Mouse (Mus musculus) mesoderm, embryonic 11.5 days (tissue): Measurements from ENCODE around the gene Minpp1.

ENCODE experiments used
- DNase-seq: peaks from one replicate; pipeline ENCODE4 v3.0.0-alpha.2; 2012; ENCODE audit warnings: low read depth, low spot score

Gene Minpp1

GRCm38 (mm10) chr19:32527139-32527538 is 41.6 kb downstream of the Minpp1 start:
- DNase-seq = no peak

- no peak for DNase-seq
Measured at GRCm38 (mm10) chr19:32528723-32529122, 43.2 kb downstream of the Minpp1 start.

- no peak for DNase-seq
Measured at GRCm38 (mm10) chr19:32529252-32529942, 43.8 kb downstream of the Minpp1 start.

- DNase-seq = no peak
Measured at GRCm38 (mm10) chr19:32530296-32530695, 44.7 kb downstream of the Minpp1 start.

- DNase-seq = no peak
Measured at GRCm38 (mm10) chr19:32532331-32532730, 46.8 kb downstream of the Minpp1 start.

GRCm38 (mm10) chr19:32532737-32533505 is 47.4 kb downstream of the Minpp1 start:
- DNase-seq = no peak

GRCm38 (mm10) chr19:32534887-32535286 is 49.3 kb downstream of the Minpp1 start:
- DNase-seq = no peak

- DNase-seq = no peak
Measured at GRCm38 (mm10) chr19:32542784-32543490, 57.4 kb downstream of the Minpp1 start.

GRCm38 (mm10) chr19:32547396-32547795 is 61.8 kb downstream of the Minpp1 start:
- no peak for DNase-seq

GRCm38 (mm10) chr19:32548202-32548601 is 62.6 kb downstream of the Minpp1 start:
- DNase-seq = no peak

GRCm38 (mm10) chr19:32550446-32550845 is 64.9 kb downstream of the Minpp1 start:
- no peak for DNase-seq

- no peak for DNase-seq
Measured at GRCm38 (mm10) chr19:32551442-32551841, 65.9 kb downstream of the Minpp1 start.

GRCm38 (mm10) chr19:32552106-32552505 is 66.5 kb downstream of the Minpp1 start:
- DNase-seq = no peak

- no peak for DNase-seq
Measured at GRCm38 (mm10) chr19:32553310-32553709, 67.7 kb downstream of the Minpp1 start.

- no peak for DNase-seq
Measured at GRCm38 (mm10) chr19:32555257-32555656, 69.7 kb downstream of the Minpp1 start.
